Mouse (Mus musculus) lung, postnatal 0 days (tissue): ENCODE measurements around the gene Mief2.

Experiments used
- CTCF ChIP-seq: IDR thresholded peaks from 2 replicates; pipeline ENCODE4 v1.5.1; 2016; ENCODE audit warnings: antibody characterized with exemption, mild to moderate bottlenecking
- EP300 ChIP-seq: IDR thresholded peaks from 2 replicates; pipeline ENCODE4 v1.6.1; 2016; ENCODE audit warnings: antibody characterized with exemption, mild to moderate bottlenecking, control low read depth

- no peak for TF ChIP-seq EP300
- no peak for TF ChIP-seq CTCF
Observed at GRCm38 (mm10) chr11:60736491-60736890, 8.3 kb downstream of the Mief2 start.
